Mouse (Mus musculus): ENCODE results near the gene Slc34a3.

GRCm38 (mm10) chr2:25267241-25267640 lies 33.1 kb upstream of the Slc34a3 start:
- no peak for TF ChIP-seq CTCF (IDR thresholded peaks at IDR 0.05; ENCODE audit: borderline replicate concordance, extremely low read depth, insufficient read depth, insufficient read length)
- no peak for TF ChIP-seq POLR2A (IDR thresholded peaks at IDR 0.05; ENCODE audit: borderline replicate concordance, extremely low read depth, insufficient read depth, insufficient read length, poor library complexity, severe bottlenecking)
